Mouse (Mus musculus): Measurements from ENCODE around the gene Nr4a2.

Gene Nr4a2

DNA sequence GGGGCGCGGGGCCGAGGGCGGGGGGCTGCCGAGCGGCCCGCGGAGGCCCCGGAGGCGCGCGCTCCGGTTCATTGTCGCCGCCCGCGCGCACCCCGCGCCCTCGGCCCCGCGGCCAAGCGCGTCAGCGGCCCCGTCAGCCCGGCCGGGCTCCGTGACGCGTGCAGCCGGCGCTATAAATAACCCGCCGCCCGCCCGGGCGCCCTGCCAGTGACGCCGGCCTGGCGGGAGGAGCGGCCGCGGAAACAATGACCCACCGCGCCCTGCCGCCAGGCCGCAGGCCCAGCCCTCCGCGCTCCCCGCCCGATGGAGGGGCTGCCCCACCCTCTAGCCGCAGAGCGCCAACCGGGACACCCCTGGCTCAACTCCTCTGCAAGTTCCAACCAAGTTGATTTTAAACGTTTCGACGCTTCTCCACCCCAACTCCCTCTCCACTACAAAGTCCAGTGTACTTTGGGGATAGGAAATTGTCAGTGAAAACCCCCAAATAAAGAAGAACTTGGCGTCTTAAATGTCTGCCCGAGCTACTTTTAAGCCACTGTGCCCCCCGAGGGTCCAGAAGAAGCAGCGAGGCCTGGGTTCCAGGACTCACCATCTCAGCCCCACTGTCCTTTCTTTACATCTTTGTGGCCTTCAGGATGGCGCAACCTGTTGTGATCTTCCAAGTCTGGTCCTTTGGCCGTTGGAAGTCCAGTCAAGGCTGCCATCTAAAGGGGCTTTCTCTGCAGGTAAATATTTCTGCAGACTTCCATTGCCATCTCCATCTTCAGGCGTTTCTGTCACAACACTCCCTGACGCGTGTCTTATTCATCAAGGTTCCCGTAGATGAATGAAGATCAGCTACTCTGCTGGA lies at the start of gene Nr4a2:
Nr4a2 (minus strand) TSS at position 13 of the 850 bp plus-strand sequence.
- DNase-seq (ENCODE audit: low read depth in 2 of 2, low spot score in 2 of 2), result no peak

DNA sequence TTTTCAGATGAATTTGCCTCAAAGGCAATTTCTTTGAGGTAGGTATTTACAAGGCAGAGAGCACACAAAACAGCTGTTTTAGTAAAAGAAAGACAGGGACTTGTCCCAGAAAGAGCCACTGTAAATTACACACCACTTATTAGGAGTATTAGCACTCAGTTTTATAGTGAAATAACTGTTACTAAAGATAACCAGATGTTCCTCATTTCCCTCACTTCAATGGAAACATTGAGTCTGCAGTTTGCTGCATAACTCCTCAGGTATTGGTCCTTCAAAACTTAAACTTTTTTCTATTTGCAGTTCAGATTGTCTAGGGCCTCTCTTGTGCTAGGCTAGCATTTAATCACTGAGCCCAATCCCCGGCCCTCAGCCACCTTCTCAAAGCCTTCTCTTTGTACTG lies 41.6 kb upstream of the Nr4a2 start:
- no peak for DNase-seq (ENCODE audit: low read depth in 2 of 2, low spot score in 2 of 2)

DNA sequence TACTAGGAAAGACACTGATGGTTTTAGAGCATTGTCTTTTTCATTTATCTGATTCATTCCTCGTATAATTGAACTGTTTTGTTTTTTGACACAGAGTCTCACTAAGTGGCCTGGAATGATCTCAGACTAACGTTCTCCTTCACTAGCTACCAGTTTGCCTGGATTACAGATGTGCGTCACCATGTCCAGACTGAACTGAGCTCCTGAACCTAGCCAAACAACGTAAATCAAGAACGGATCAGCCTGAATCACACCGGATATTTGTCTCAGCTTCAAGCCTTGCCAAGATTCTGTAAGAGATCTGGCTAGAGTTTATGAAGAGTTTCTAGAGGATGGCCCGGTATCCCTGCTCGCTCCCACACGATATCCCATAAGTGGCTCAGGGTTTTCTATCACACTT lies 33.0 kb upstream of the Nr4a2 start:
- DNase-seq (ENCODE audit: low read depth in 2 of 2, low spot score in 2 of 2), result no peak

DNA sequence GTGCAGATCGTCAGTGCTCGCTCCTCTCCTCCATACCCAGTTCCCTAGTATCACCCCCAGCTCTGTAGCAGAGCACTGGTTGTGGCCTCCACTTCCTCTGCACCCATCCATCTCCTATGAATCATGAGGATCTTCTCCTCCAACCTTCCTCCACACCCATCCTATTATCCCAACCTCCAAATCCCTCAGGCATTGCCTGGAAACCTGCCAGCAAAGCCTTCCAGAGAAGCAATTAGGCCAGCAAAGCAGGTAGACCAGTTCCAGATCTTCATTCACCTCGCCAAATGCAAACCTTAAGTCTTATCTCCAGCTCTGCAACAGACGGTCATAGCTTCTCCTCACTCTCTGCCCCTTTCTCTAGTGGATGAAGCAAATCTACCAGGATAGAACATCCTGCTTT lies 26.0 kb upstream of the Nr4a2 start:
- no peak for DNase-seq (ENCODE audit: low read depth in 2 of 2, low spot score in 2 of 2)

DNA sequence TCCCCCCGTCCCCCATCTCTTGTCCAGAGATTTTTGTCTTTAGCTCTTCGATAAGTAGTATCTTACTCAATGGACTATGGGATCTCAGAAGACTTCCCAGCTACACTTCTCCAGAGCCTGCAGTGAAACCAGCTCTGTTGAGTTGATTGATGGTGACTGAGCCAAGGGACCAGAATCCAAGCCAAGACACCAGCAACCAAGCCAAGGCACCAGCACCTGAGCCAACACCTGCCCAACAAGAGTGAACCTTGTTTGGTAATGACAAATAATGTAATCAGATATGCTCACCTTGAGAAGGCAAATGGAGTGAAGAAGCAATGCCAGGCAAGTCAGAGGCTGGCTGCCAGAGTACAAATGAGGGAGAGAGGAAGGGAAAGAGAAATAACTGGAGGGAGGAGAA lies 24.4 kb upstream of the Nr4a2 start:
- DNase-seq (ENCODE audit: low read depth in 2 of 2, low spot score in 2 of 2), result no peak

DNA sequence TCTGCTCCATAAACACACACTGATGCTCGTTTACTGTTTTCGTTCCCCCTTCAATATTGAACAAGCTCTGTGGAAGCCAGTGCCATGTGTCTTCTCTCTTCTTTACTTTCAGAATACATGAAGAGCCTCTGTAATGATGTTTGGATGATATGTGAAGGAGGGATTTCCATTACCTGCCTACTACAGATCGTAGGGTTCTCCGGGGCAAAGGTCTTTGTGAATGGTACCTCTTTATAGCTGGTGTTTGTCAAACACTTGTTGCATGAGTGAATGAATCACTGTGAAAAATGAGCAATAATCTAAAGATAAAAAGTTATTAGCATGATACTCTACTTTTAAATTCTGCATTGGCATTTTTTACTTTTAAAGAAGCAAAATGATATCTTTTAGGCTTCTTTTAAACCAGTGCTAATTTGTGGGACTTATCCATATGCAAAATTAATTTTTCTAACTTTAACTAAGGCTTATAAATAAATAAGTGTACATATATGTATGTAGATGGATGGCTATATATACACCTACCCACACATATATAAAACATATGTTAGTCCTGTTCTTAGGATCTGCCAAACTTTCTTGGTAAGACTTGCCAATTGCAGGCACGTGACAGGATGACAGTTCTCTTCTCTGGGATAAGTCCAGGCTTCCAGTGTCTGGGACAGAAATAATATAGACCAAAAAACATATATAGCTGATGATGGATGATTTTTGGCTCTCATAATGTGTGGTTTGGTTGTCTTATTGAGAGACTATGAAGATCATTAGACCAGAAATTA lies 22.0 kb upstream of the Nr4a2 start:
- DNase-seq (ENCODE audit: low read depth in 2 of 2, low spot score in 2 of 2), result no peak

DNA sequence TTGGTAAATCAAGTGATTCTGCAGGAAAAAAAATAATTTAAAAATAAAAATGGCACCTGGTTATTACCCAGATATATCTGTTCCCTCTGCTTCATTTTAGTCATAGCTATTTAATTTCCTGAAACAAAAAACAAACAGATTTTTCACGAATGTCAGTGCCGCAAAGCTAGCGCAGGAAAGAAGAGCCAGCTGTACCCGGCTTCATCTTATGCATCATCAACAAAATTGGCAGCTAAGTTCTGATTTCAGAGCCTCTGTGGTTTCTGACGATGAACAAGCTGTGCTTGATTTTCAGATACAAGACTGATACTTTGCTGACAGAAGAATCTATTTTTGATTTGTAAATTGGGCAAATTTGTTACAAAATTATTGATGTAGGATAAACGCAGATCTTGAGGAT lies 14.8 kb upstream of the Nr4a2 start:
- no peak for DNase-seq (ENCODE audit: low read depth in 2 of 2, low spot score in 2 of 2)

DNA sequence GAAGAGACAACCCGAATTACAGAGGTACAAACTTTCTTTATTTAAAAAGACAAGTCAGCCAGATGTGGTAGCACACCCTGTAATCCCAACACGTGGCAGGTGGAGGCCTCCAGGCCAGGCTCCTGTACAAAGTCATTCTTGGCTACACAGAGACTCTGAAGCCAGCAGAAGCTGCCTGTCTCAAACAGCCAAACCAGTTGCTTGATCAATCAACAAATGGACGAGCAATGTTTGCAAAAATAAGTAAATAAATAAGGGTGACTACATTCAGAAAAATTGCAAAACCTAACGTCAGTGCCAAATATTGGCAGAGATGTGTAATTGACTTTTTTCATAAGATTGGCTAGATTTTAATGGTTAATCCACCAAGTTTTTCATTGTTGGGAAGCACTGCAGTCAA lies 3.7 kb upstream of the Nr4a2 start:
- no peak for DNase-seq (ENCODE audit: low read depth in 2 of 2, low spot score in 2 of 2)

DNA sequence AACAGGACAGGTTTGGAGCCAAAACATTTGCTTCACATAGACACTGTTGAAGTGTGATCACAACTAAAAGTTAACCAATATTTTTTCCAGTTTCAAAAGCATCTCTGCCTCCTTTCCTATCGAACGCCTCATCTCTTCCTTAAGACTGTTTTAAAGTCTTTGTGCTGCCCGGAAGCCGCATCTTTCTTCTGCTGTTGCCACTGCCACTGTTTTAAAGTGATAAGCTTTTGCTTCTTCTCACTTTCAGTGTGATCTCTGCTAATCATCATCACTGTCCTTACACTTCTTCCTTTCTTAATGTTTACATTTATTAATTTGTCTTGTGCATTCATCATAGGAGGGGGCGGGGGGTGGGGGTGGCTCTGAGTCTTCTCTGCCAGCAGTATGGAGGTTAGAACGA lies 2.1 kb upstream of the Nr4a2 start:
- DNase-seq (ENCODE audit: low read depth in 2 of 2, low spot score in 2 of 2), result no peak

DNA sequence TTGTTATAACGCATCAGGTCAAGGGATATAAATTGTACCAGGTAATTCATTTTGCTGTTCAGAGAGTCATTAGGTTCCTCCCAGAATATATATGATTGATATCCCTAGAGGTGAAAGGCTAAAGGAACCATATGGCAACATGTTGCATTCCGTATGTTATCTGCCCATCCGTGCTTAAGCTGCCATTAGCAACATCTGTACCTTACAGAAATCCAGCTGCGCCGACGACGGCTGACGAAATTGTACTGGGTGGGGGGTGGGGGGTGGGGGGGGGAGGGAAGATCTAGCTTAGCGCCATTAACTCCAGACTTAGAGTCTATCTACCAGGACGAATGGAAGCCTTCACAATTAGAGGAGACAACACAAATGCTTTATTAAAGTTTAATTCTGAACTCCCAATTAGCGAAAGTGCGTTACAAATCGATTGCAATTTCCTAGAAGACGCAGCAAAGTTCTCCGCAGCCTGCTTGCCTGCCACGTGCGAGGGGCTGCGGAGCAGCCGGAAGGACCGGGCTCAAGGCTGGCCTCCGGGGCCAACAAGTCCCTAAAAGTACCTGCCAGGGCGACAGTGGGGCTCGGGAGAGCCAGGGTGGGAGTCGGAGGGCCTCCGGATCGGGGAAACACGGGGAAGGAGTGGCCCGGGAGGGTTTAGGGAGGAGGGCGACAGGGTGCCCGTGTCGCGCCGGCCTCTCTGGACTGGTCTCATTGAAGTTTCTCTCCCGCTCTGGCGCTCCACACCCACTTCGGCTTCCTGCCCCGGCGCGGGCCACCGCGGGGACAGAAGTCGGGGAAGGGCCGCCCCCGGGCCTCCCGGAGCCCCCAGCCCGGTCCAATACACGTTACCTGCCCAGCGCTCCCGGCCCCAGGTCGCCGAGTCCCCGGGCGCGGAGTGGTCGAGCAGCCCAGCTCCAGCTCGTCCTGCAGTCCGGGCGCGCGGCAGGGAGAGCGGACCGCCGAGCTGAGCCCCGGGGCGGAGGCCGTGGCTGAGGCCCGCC lies 520 bp downstream of the Nr4a2 start:
- peak; percentile 9 to 37 for DNase-seq (ENCODE audit: low read depth in 2 of 2, low spot score in 2 of 2)

DNA sequence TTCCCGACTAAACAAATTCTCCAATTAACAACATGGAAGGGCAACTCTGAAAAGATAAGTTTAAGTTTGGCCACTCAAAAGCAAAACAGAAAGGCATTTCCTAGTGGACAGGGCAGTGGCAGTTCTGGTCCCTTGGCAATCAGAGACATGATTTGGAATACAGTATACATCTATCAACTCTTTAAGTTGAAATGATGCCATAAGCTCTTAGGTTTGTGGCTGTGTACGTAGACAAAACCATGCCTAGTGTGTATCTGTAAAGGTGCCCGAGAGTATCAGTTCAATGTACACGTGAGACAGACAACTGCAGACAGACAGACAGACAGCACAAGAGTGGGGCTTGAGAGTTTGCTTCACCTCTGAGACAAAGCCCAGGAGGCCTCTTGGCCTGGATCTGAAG lies 2.7 kb downstream of the Nr4a2 start:
- DNase-seq (ENCODE audit: low read depth in 2 of 2, low spot score in 2 of 2), result no peak

DNA sequence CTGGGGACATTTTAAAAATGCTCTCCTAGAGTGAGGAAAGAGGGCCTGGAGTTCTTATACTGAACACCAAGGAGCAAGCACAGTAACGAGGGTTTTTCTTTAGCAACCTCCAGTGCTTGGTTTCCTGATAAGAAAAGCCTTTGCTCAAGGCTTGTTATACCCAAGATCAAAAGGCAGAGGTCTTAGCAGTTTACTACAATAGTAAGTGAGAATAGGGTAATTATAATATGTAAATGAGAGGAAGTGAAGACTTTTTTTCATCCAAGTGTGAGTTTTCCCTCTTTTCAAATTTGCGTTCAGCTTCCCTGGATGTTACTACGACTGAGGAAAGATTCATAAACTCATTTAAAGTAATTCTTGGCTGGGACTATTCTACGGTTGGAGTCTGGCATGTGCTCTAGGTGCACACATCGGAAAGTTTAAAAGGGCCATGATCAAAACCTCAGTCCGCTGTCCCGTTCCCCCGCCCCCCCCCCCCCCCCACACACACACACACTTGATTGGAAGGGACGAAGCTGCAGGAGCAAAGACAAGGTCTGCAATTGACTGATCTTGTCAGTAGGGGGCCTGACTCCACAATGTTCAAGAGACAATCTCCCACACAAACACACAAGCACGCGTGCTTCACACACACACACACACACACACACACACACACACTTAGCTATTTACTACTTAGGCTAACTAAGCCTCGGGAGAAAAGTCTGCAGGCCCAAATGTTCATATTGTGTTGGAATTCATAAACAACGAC lies 6.4 kb downstream of the Nr4a2 start:
- DNase-seq (ENCODE audit: low read depth in 2 of 2, low spot score in 2 of 2), result peak; percentile 30 to 39

DNA sequence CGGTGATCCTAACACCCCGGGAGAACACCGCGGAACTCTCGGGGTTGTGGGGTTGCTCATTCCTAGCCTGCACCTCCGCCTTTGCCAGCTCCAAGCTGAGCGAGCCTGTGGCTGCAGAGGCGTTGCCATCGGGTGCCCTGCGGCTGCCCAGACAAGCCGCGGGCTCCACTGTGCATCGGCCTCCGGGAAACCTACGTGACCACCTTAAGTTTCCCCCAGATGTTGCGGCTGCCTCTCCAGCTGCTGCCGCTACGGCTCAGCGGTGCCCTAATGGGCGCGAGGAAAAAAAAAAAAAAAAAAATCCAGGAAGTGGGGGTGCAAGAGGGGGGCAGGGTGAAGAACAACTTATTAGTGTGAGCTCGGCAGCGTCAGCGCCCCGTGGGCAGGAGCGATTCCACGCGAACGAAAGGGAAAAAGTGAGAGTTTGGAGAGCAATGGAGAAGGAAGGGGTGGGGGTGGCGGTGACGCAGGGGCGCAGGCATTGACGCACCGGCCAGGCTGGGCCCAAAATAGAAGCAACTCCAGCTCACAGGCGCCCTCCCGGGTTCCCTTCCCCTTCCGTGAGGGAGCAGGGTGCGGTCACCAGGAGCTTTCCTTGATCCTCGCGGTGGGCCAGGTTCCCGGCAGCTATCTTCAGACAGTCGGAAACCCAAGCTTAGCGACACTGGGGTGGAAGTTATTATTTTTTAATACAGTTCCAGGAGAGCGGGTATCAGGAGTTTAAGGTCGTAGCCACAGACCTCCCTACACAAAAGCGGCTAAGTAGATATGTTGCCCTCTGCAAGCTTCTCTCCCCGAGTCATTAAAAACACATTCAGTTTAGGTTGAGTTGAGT lies 7.2 kb downstream of the Nr4a2 start:
- DNase-seq (ENCODE audit: low read depth in 2 of 2, low spot score in 2 of 2), result peak; percentile 29 to 35

DNA sequence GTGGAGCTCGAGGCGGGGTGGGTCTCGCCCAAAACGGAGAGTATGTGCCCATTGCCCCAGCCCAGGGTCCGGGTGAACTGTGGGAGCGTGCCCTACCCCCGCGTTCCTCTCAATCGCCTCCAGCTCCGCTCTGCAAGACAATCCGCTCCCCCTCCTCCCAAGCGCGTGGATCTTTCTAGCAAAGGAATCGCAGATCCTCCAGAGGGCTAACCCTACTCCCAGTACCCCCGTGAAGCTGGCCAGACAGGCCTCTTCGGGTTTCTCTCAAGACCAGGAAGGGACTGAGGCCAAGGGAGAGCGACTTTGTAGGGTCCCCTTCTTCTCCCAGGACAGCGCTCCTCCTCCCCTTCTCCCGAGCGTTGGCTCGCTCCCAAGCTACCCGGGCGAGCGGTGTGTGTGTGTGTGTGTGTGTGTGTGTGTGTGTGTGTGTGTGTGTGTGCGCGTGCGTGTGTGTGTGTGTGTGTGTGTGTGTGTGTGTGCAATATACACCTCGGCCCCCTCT lies 7.9 kb downstream of the Nr4a2 start:
- DNase-seq (ENCODE audit: low read depth in 2 of 2, low spot score in 2 of 2), result peak in 1 of 2 experiments; percentile 22

DNA sequence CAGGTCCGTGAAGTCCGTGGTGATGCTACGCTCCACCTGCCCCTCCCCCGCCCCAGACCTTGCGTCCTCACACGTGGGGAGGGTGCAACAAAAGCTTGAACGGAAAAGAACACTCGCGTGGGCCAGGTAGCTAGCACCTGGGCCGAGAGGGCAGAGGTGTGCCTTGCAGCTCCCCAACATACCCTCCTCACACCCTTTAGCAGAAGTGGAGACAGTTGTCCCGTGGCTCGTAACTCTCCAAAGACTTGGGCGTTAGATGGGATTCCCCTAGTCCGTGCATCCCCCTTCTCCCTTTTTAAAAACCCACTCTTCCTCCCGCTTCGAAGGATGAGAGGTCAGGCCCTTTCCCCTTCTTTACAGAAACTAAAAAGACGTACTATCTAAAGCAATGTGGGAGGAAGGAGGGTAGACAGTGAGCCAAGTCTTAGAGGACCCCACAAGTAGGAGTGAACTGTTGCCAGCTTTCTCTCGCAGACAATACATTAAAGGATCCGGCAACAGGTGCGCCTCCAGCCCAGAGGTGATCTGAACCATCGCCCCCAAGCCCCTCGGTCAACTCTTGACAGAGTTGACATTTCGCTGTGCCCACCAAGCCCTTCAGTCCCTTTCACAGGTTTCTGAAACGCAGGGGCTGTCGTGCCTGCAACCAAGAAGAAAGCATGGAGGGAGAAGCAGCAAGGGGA lies 8.5 kb downstream of the Nr4a2 start:
- DNase-seq (ENCODE audit: low read depth in 2 of 2, low spot score in 2 of 2), result no peak

DNA sequence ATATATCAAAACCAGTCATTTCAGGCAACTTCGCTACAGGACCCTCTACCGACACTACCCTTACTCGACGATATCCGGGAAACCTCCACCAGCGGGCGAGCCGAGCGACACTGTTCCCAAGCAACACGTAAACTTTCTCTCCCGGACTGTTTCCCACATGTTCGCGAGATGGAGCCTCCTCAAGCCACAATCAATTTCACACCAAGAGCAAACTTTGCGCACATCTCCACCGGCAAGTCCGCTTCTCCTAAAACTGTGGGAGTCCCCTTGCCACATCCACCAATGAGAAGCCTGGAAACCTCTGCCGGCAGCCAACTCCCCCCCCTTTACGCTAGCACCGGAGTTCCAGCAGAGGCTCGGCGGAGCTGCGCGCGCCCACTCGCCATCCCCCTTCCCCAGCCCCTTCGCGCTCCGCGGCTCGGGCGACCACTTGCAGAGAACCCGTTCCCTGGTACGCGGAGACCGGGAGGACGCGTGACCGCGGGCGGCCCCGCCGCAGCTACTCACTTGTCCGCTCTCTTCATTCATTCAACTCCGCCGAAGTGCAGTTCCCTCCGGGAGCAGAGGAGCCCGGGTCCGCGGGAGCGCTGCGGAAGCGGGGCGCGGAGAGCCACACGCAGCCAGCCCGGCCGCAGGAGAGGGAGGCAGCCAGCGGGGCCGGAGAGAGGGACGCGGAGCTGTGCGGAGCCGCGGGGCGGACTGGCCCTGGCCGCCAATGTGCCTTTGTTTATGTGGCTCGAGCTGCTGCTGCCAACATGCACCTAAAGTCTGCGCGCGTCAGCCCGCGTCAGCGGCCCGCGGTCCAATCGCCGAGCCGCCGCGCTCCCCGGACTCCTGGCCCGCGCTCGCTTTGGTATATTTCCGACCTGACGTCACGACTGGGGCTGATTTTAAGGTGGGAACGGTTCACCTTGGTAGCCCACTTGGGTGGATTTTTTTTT lies 9.3 kb downstream of the Nr4a2 start:
- DNase-seq (ENCODE audit: low read depth in 2 of 2, low spot score in 2 of 2), result peak; percentile 67 to 68

DNA sequence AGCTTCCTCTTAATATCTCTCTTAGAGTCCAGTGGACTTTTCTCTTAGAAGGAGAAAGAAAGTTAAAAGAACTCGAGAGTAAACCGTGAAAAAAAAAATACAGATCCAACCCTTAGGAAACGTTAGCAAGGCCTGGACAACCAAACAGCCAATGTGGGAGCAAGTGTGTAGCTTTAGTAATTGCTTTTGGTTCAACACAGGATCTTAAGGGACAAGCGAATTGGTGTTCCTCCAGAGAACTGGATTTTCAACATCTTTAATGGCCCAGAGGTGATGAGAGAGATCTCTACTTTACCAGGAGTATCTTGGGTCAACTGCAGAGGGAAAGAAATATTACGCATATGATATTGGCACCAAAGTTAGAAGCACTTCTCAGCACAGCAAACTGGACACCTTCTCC lies 10.4 kb downstream of the Nr4a2 start:
- DNase-seq (ENCODE audit: low read depth in 2 of 2, low spot score in 2 of 2), result no peak

DNA sequence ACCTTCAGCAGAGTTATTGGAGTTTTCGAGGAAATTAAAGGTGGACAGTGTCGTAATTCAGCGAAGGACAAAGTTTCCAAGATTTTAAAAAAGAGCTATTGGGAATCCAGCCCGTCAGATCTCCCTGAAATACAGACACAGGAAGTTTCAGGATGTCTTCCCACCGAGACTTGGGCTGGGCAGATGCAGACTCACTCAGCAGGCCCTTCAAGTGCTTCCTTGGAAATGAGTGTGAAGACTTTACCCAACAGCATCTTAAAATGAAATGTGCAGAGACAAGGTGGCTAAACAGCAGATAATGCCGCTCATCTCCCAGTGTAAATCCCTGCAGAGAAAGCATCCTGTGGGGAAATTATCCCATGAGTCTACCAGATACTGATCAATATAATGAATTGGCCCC lies 10.9 kb downstream of the Nr4a2 start:
- DNase-seq (ENCODE audit: low read depth in 2 of 2, low spot score in 2 of 2), result no peak

Measured in CD8-positive naive resting alpha-beta T cell, adult 2 months (primary cell).